Mouse (Mus musculus) neural tube, embryonic 11.5 days (tissue): ENCODE measurements around the gene Serpina9. TPM values are rescaled to one million over a fixed set of nuclear protein-coding genes. Genes with fewer than 3 reads are reported as not detected.

ENCODE experiments used
- ATAC-seq: fragments of 200-750 bp; cut with Nextera tagmentation; 2 replicates; pipeline ENCODE4 v1.8.0; 2017; ENCODE audit warnings: moderate number of reproducible peaks, mild to moderate bottlenecking, moderate TSS enrichment, moderate library complexity; ENCODE audit not compliant: insufficient read depth, low FRiP score, low TSS enrichment
- DNase-seq: peaks from one replicate; pipeline ENCODE4 v3.0.0-alpha.2; 2015; ENCODE audit warnings: low spot score
- H3K27ac ChIP-seq: fragments of 300-500 bp; sonication (generic); 2 replicates; pipeline ENCODE4 v1.5.1; 2014; ENCODE audit warnings: low read depth, mild to moderate bottlenecking, low read length
- H3K27me3 ChIP-seq: fragments of 300-500 bp; sonication (generic); 2 replicates; pipeline ENCODE4 v1.6.1; 2014; ENCODE audit warnings: mild to moderate bottlenecking, low read length, mixed read lengths; ENCODE audit not compliant: control insufficient read depth, insufficient read depth
- H3K36me3 ChIP-seq: fragments of 300-500 bp; sonication (generic); 2 replicates; pipeline ENCODE4 v1.6.1; 2014; ENCODE audit warnings: mild to moderate bottlenecking, low read length, moderate library complexity, mixed read lengths; ENCODE audit not compliant: control insufficient read depth, insufficient read depth
- H3K4me1 ChIP-seq: fragments of 300-500 bp; sonication (generic); 2 replicates; pipeline ENCODE4 v1.6.1; 2014; ENCODE audit warnings: low read length, mixed read lengths; ENCODE audit not compliant: control insufficient read depth, insufficient read depth
- H3K4me2 ChIP-seq: fragments of 300-500 bp; sonication (generic); 2 replicates; pipeline ENCODE4 v1.6.1; 2014; ENCODE audit warnings: low read depth, mild to moderate bottlenecking, moderate library complexity
- H3K4me3 ChIP-seq: fragments of 300-500 bp; sonication (generic); 2 replicates; pipeline ENCODE4 v1.5.1; 2014; ENCODE audit warnings: low read depth, low read length
- H3K9ac ChIP-seq: fragments of 300-500 bp; sonication (generic); 2 replicates; pipeline ENCODE4 v1.6.1; 2014; ENCODE audit warnings: mild to moderate bottlenecking, low read length
- H3K9me3 ChIP-seq: fragments of 300-500 bp; sonication (generic); 2 replicates; pipeline ENCODE4 v1.6.1; 2016; ENCODE audit warnings: low read length; ENCODE audit not compliant: control insufficient read depth
- WGBS: fragments of 180-500 bp; shearing (Covaris S2); extraction: QIAGEN DNeasy Blood & Tissue Kit; methylation state at CpG from one replicate; pipeline ENCODE4 v1.1.7; 2014; 5-methylcytosine and 5-hydroxymethylcytosine counted together
- polyA plus RNA-seq: library from polyadenylated mRNA; unstranded; fragments of >200 nt; fragmentation: Nextera tagmentation; extraction: Ambion mirVana; gene quantifications from 2 replicates; pipeline ENCODE4 v1.2.1, GENCODE M21; 2014

Gene Serpina9
- polyA plus RNA-seq, result not detected in 2 replicates

GRCm38 (mm10) chr12:104013620-104014019 is at the start of gene Serpina9:
Gene Serpina9, minus strand, starts transcription at chr12:104013755.
- DNase-seq, result no peak
- ATAC-seq, result no peak
- H3K27me3 ChIP-seq, result no peaks in the 10 kb centered on the region
- H3K4me1 ChIP-seq, result no peaks in the 10 kb centered on the region
- no peak within 1 kb of the TSS for H3K27ac ChIP-seq
- no peak within 1 kb of the TSS for H3K9ac ChIP-seq
- H3K36me3 ChIP-seq, result no peaks in the 10 kb centered on the region
- no peaks in the 10 kb centered on the region for H3K9me3 ChIP-seq
- H3K4me3 ChIP-seq, result no peak within 1 kb of the TSS
- no peak within 1 kb of the TSS for H3K4me2 ChIP-seq
- WGBS, result 89% methylated on average over 6 of the region's 6 CpGs

- 61% methylated on average over 2 of the region's 2 CpGs for WGBS
- Histone ChIP-seq H3K9me3 (no peaks in the 10 kb centered on the region), H3K36me3 (no peaks in the 10 kb centered on the region), H3K4me1 (no peaks in the 10 kb centered on the region), H3K9ac (no peak overlapping the region), H3K4me3 (no peak overlapping the region), H3K4me2 (no peak overlapping the region), H3K27me3 (no peaks in the 10 kb centered on the region), H3K27ac (no peak overlapping the region)
- ATAC-seq, result no peak
- DNase-seq, result no peak
Observed at GRCm38 (mm10) chr12:104061862-104062261, 48.3 kb upstream of the Serpina9 start.

- no peaks in the 10 kb centered on the region for H3K9me3 ChIP-seq
- no peak for ATAC-seq
- WGBS, result 85% methylated on average over 6 of the region's 6 CpGs
- H3K4me1 ChIP-seq, result no peaks in the 10 kb centered on the region
- no peak overlapping the region for H3K4me3 ChIP-seq
- DNase-seq, result no peak
- no peak overlapping the region for H3K27ac ChIP-seq
- no peak overlapping the region for H3K4me2 ChIP-seq
- no peaks in the 10 kb centered on the region for H3K27me3 ChIP-seq
- no peaks in the 10 kb centered on the region for H3K36me3 ChIP-seq
- H3K9ac ChIP-seq, result no peak overlapping the region
Observed at GRCm38 (mm10) chr12:104060126-104060525, 46.6 kb upstream of the Serpina9 start.

- WGBS, result 85% methylated on average over 7 of the region's 7 CpGs
- no peaks in the 10 kb centered on the region for H3K36me3 ChIP-seq
- no peak for ATAC-seq
- H3K9me3 ChIP-seq, result no peaks in the 10 kb centered on the region
- H3K27me3 ChIP-seq, result no peaks in the 10 kb centered on the region
- no peaks in the 10 kb centered on the region for H3K4me1 ChIP-seq
- no peak overlapping the region for H3K27ac ChIP-seq
- H3K9ac ChIP-seq, result no peak overlapping the region
- no peak overlapping the region for H3K4me2 ChIP-seq
- no peak overlapping the region for H3K4me3 ChIP-seq
- no peak for DNase-seq
Observed at GRCm38 (mm10) chr12:104057531-104057930, 44.0 kb upstream of the Serpina9 start.

- Histone ChIP-seq H3K4me3 (no peak overlapping the region), H3K4me2 (no peak overlapping the region), H3K4me1 (no peaks in the 10 kb centered on the region), H3K9ac (no peak overlapping the region), H3K9me3 (no peaks in the 10 kb centered on the region), H3K27ac (no peak overlapping the region), H3K27me3 (no peaks in the 10 kb centered on the region), H3K36me3 (no peaks in the 10 kb centered on the region)
- ATAC-seq (no peak), DNase-seq (no peak)
- 59% methylated on average over 4 of the region's 4 CpGs for WGBS
Observed at GRCm38 (mm10) chr12:104057050-104057449, 43.5 kb upstream of the Serpina9 start.

GRCm38 (mm10) chr12:104055755-104056154 is 42.2 kb upstream of the Serpina9 start:
- DNase-seq, result no peak
- Histone ChIP-seq H3K4me1 (no peaks in the 10 kb centered on the region), H3K27ac (no peak overlapping the region), H3K4me3 (no peak overlapping the region), H3K27me3 (no peaks in the 10 kb centered on the region), H3K9me3 (no peaks in the 10 kb centered on the region), H3K36me3 (no peaks in the 10 kb centered on the region), H3K9ac (no peak overlapping the region), H3K4me2 (no peak overlapping the region)
- ATAC-seq, result no peak
- 85% methylated on average over 8 of the region's 8 CpGs for WGBS

GRCm38 (mm10) chr12:104053995-104054394 is 40.4 kb upstream of the Serpina9 start:
- Histone ChIP-seq H3K27ac (no peak overlapping the region), H3K9me3 (no peaks in the 10 kb centered on the region), H3K27me3 (no peaks in the 10 kb centered on the region), H3K4me1 (no peaks in the 10 kb centered on the region), H3K36me3 (no peaks in the 10 kb centered on the region), H3K4me2 (no peak overlapping the region), H3K9ac (no peak overlapping the region), H3K4me3 (no peak overlapping the region)
- no peak for ATAC-seq
- no peak for DNase-seq
- WGBS, result 75% methylated on average over 1 of the region's 1 CpGs

GRCm38 (mm10) chr12:104045713-104046112 is 32.2 kb upstream of the Serpina9 start:
- WGBS, result 88% methylated on average over 8 of the region's 8 CpGs
- no peak for ATAC-seq

GRCm38 (mm10) chr12:104044343-104044742 is 30.8 kb upstream of the Serpina9 start, which contains the start of gene Serpina12:
Gene Serpina12, minus strand, starts transcription at chr12:104044443.
- 89% methylated on average over 7 of the region's 7 CpGs for WGBS

More at GRCm38 (mm10) chr12:104045713-104046112, 32.2 kb upstream of the Serpina9 start:
- no peak overlapping the region for H3K27ac ChIP-seq
- no peaks in the 10 kb centered on the region for H3K27me3 ChIP-seq
- H3K9ac ChIP-seq, result no peak overlapping the region
- no peak overlapping the region for H3K4me2 ChIP-seq
- no peaks in the 10 kb centered on the region for H3K9me3 ChIP-seq
- no peaks in the 10 kb centered on the region for H3K36me3 ChIP-seq
- H3K4me1 ChIP-seq, result no peaks in the 10 kb centered on the region
- DNase-seq, result no peak
- no peak overlapping the region for H3K4me3 ChIP-seq

More at GRCm38 (mm10) chr12:104044343-104044742, 30.8 kb upstream of the Serpina9 start, which contains the start of gene Serpina12:
- Histone ChIP-seq H3K27ac (no peak within 1 kb of the TSS), H3K4me1 (no peaks in the 10 kb centered on the region), H3K9ac (no peak within 1 kb of the TSS), H3K36me3 (no peaks in the 10 kb centered on the region), H3K27me3 (no peaks in the 10 kb centered on the region), H3K4me3 (no peak within 1 kb of the TSS), H3K4me2 (no peak within 1 kb of the TSS), H3K9me3 (no peaks in the 10 kb centered on the region)
- ATAC-seq, result no peak
- DNase-seq, result no peak
